Mouse (Mus musculus): ENCODE measurements at regions not wholly inside any gene's neighbourhood (a gene's known extent, or its start where the extent isn't known, plus 50 kb on each side); places are given as distances from the start of the nearest gene placed in this dataset.

DNA sequence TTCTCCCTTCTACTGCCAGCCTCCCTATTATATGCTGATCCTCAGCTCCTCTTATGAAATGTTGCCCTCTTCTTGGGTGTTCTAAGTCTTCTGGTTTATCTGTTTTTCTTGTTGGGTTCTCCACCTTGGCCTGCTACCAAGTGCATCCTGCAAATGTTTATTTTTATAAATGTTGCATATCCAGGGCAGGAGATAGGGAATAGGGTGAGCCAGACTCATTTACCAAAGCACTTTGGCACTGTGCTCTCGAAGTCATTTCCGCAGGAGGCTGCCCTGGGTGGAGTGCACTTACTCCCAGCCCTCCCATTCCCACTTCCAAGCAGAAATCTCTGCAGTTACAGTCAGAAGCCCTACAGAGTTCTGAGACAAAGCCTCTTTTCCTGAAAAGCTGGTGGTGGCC, 249.5 kb upstream of the Pappa start:
- Histone ChIP-seq H3K9me3 (replicated peaks; ENCODE audit: control insufficient read depth, low read length) (no peaks in the 10 kb centered on the region), H3K4me2 (ENCODE audit: low read depth, low read length) (no peak overlapping the region), H3K36me3 (replicated peaks; ENCODE audit: control insufficient read depth, insufficient read depth, low read length) (no peaks in the 10 kb centered on the region), H3K4me1 (ENCODE audit: control insufficient read depth, insufficient read depth) (no peaks in the 10 kb centered on the region), H3K9ac (replicated peaks; ENCODE audit: low read depth, low read length) (no peak overlapping the region), H3K27ac (ENCODE audit: low read depth) (no peak overlapping the region), H3K27me3 (ENCODE audit: control insufficient read depth, insufficient read depth, low read length) (no peaks in the 10 kb centered on the region), H3K4me3 (ENCODE audit: low read depth, low read length) (no peak overlapping the region)
- no peak for TF ChIP-seq EP300 (IDR thresholded peaks at IDR 0.05; ENCODE audit: low read depth)
- ATAC-seq (ENCODE audit: insufficient read depth, low read depth) (no peak), DNase-seq (ENCODE audit: low spot score) (no peak)
- 46% methylated on average over 2 of the region's 2 CpGs for WGBS

DNA sequence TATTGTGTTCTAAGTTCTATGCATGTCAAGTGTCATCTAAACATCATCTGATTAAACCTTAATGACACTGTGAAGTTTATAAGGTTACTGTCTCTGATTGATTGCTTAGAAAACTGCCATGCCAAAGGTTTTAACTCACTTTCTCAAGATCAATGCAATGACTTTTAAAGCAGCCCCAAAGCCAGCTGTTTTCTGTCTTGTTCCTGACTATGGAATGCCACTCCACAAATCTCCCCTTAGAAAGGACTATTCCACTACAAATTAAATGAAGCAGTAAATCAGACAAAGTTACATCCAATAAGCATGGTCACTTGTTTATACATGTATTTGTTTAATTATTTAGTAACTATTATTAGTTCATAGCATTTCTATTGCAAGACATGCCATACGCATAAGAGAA, 247.1 kb upstream of the Pappa start:
- Histone ChIP-seq H3K9me3 (replicated peaks; ENCODE audit: control insufficient read depth, low read length) (no peaks in the 10 kb centered on the region), H3K4me2 (ENCODE audit: low read depth, low read length) (no peak overlapping the region), H3K9ac (replicated peaks; ENCODE audit: low read depth, low read length) (no peak overlapping the region), H3K27ac (ENCODE audit: low read depth) (no peak overlapping the region), H3K27me3 (ENCODE audit: control insufficient read depth, insufficient read depth, low read length) (no peaks in the 10 kb centered on the region), H3K4me3 (ENCODE audit: low read depth, low read length) (no peak overlapping the region), H3K4me1 (ENCODE audit: control insufficient read depth, insufficient read depth) (no peaks in the 10 kb centered on the region), H3K36me3 (replicated peaks; ENCODE audit: control insufficient read depth, insufficient read depth, low read length) (no peaks in the 10 kb centered on the region)
- WGBS = 90% methylated on average over 1 of the region's 1 CpGs
- DNase-seq (ENCODE audit: low spot score) (no peak), ATAC-seq (ENCODE audit: insufficient read depth, low read depth) (no peak)
- TF ChIP-seq EP300 (IDR thresholded peaks at IDR 0.05; ENCODE audit: low read depth) (no peak), CTCF (IDR thresholded peaks at IDR 0.05; ENCODE audit: low read depth) (no peak)

DNA sequence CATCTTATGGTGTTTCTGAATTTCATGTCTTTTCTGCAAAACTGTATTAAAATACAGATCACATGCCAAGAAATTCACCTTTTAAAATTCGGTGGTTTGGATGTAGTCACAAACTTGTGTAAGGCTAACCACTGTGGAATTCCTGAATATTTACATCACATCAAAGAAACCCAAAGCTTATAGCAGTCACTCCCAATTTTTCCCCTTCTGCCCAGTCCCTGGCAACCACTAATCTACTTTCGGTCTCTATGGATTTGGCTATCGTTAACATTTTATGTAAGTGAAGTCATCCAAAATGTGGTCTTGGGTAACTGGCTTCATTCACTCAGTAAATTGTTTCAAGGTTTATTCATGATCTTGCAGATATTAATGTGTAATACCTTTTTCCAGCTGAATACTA, 226.0 kb upstream of the Pappa start:
- Histone ChIP-seq H3K4me3 (ENCODE audit: low read depth, low read length) (no peak overlapping the region), H3K27ac (ENCODE audit: low read depth) (no peak overlapping the region), H3K9me3 (replicated peaks; ENCODE audit: control insufficient read depth, low read length) (no peaks in the 10 kb centered on the region), H3K4me2 (ENCODE audit: low read depth, low read length) (no peak overlapping the region), H3K36me3 (replicated peaks; ENCODE audit: control insufficient read depth, insufficient read depth, low read length) (no peaks in the 10 kb centered on the region), H3K27me3 (ENCODE audit: control insufficient read depth, insufficient read depth, low read length) (no peaks in the 10 kb centered on the region), H3K9ac (replicated peaks; ENCODE audit: low read depth, low read length) (no peak overlapping the region), H3K4me1 (ENCODE audit: control insufficient read depth, insufficient read depth) (no peaks in the 10 kb centered on the region)
- TF ChIP-seq EP300 (IDR thresholded peaks at IDR 0.05; ENCODE audit: low read depth) = no peak
- no peak for TF ChIP-seq CTCF (IDR thresholded peaks at IDR 0.05; ENCODE audit: low read depth)
- no peak for ATAC-seq (ENCODE audit: insufficient read depth, low read depth)
- WGBS = 78% methylated on average over 3 of the region's 3 CpGs
- no peak for DNase-seq (ENCODE audit: low spot score)

DNA sequence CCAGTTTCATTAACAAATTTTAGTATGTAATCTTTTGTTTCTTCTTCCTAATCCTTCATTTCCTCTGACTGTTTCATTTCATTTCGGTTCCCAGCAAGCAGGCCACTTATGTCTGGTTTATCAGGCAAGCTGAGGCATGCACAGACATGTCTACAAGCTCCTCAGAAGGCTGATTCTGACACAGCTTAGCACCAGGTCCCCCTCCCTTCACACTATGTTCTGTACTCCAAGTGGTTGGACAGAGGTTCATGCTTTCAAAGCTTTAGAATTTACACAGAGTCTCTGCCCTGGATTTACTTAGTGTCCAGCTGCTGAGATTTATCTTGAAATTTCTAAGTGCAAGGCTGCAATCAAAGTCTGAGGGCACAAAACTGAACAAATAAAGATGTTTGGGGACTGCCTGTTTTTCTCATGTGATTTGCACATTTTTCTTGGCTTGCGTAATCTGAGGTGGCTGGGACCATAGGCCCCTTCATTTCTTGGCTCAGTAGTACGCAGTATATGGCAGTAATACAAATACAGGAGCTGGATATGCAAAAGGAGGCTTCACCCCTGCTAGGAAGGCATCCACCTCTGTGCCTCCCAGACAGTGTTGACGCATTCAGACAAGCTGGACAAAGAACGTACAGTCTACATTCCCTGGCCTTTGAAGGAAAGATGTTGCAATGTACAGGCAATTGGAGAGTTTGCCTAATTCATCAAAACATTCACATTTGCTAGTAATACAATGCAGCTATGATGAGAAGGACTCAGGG, 222.7 kb upstream of the Pappa start:
- peak; percentile 49; the same call in 1 of the 2 replicates for ATAC-seq (ENCODE audit: insufficient read depth, low read depth)
- Histone ChIP-seq H3K4me1 (ENCODE audit: control insufficient read depth, insufficient read depth) (no peaks in the 10 kb centered on the region), H3K36me3 (replicated peaks; ENCODE audit: control insufficient read depth, insufficient read depth, low read length) (no peaks in the 10 kb centered on the region), H3K9me3 (replicated peaks; ENCODE audit: control insufficient read depth, low read length) (no peaks in the 10 kb centered on the region), H3K27me3 (ENCODE audit: control insufficient read depth, insufficient read depth, low read length) (no peaks in the 10 kb centered on the region), H3K27ac (ENCODE audit: low read depth) (no peak overlapping the region), H3K4me2 (ENCODE audit: low read depth, low read length) (no peak overlapping the region), H3K9ac (replicated peaks; ENCODE audit: low read depth, low read length) (no peak overlapping the region), H3K4me3 (ENCODE audit: low read depth, low read length) (no peak overlapping the region)
- DNase-seq (ENCODE audit: low spot score) = no peak
- TF ChIP-seq CTCF (IDR thresholded peaks at IDR 0.05; ENCODE audit: low read depth) = no peak
- no peak for TF ChIP-seq EP300 (IDR thresholded peaks at IDR 0.05; ENCODE audit: low read depth)
- 41% methylated on average over 5 of the region's 5 CpGs for WGBS

DNA sequence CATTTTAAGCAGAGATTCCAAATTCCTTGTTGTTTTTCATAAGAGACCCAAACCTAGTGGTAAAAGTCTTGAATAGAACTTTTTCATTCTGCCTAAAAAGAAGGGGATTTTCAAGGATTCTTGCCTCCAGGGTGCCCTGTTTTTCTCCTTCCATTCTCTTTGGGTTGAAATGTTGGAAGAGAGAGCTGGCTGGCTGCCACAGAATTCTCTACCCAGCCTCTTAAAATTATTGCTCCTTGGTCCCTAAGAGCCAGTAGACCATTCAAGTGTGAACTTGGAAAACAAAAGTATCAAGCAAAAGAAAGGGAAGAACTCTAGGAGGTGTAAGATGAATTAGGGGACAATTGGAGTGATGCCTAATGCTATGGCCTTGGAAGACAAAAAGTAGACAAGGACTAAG, 200.2 kb upstream of the Pappa start:
- Histone ChIP-seq H3K4me3 (ENCODE audit: low read depth, low read length) (no peak overlapping the region), H3K4me1 (ENCODE audit: control insufficient read depth, insufficient read depth) (no peaks in the 10 kb centered on the region), H3K4me2 (ENCODE audit: low read depth, low read length) (no peak overlapping the region), H3K27me3 (ENCODE audit: control insufficient read depth, insufficient read depth, low read length) (no peaks in the 10 kb centered on the region), H3K36me3 (replicated peaks; ENCODE audit: control insufficient read depth, insufficient read depth, low read length) (no peaks in the 10 kb centered on the region), H3K27ac (ENCODE audit: low read depth) (no peak overlapping the region), H3K9me3 (replicated peaks; ENCODE audit: control insufficient read depth, low read length) (no peaks in the 10 kb centered on the region), H3K9ac (replicated peaks; ENCODE audit: low read depth, low read length) (no peak overlapping the region)
- no peak for DNase-seq (ENCODE audit: low spot score)
- no peak for ATAC-seq (ENCODE audit: insufficient read depth, low read depth)
- no peak for TF ChIP-seq CTCF (IDR thresholded peaks at IDR 0.05; ENCODE audit: low read depth)
- no peak for TF ChIP-seq EP300 (IDR thresholded peaks at IDR 0.05; ENCODE audit: low read depth)

DNA sequence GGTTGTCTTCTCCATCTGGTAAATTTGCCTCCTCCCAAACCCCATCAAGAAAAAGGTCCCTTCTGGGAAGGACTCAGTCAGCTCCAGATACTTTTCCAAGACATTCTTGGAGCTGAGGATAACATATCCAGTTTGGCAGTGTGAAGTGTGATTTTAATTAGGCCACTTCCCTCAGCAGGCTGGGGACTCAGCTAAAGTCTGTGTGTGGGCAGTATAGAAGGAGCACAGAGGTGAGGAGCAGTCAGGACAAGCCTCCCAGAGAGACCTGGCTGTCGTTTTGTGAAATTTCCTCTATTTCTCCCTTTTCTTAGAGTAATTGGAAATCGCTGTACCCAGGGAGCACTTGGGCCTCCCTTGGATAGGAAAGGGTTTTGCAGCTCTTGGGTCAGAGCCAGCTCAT, 195.4 kb upstream of the Pappa start:
- no peaks in the 10 kb centered on the region for H3K27me3 ChIP-seq (ENCODE audit: control insufficient read depth, insufficient read depth, low read length)
- H3K4me3 ChIP-seq (ENCODE audit: low read depth, low read length) = no peak overlapping the region
- H3K4me1 ChIP-seq (ENCODE audit: control insufficient read depth, insufficient read depth) = no peaks in the 10 kb centered on the region
- WGBS = 55% methylated on average over 2 of the region's 2 CpGs
- H3K9me3 ChIP-seq (replicated peaks; ENCODE audit: control insufficient read depth, low read length) = no peaks in the 10 kb centered on the region
- no peak for TF ChIP-seq CTCF (IDR thresholded peaks at IDR 0.05; ENCODE audit: low read depth)
- no peak for TF ChIP-seq EP300 (IDR thresholded peaks at IDR 0.05; ENCODE audit: low read depth)
- ATAC-seq (ENCODE audit: insufficient read depth, low read depth) = no peak
- no peak overlapping the region for H3K9ac ChIP-seq (replicated peaks; ENCODE audit: low read depth, low read length)
- H3K36me3 ChIP-seq (replicated peaks; ENCODE audit: control insufficient read depth, insufficient read depth, low read length) = no peaks in the 10 kb centered on the region
- no peak overlapping the region for H3K4me2 ChIP-seq (ENCODE audit: low read depth, low read length)
- no peak for DNase-seq (ENCODE audit: low spot score)
- no peak overlapping the region for H3K27ac ChIP-seq (ENCODE audit: low read depth)
